Mouse (Mus musculus) kidney, adult 2 months (tissue): ENCODE measurements at regions not wholly inside any gene's neighbourhood (a gene's known extent, or its start where the extent isn't known, plus 50 kb on each side); places are given as distances from the start of the nearest gene placed in this dataset.

Experiments
- CTCF ChIP-seq: fragments of 200-500 bp; conservative IDR thresholded peaks from 2 replicates; pipeline ENCODE4 v1.5.1; 2011; ENCODE audit warnings: low read depth, mild to moderate bottlenecking, control low read depth, low read length, moderate library complexity, mixed read lengths; ENCODE audit not compliant: insufficient read depth, insufficient read length
- POLR2A ChIP-seq: fragments of 200-500 bp; IDR thresholded peaks from one replicate; pipeline ENCODE4 v1.6.1; 2011; ENCODE audit warnings: low read depth, low read length, control low read depth

DNA sequence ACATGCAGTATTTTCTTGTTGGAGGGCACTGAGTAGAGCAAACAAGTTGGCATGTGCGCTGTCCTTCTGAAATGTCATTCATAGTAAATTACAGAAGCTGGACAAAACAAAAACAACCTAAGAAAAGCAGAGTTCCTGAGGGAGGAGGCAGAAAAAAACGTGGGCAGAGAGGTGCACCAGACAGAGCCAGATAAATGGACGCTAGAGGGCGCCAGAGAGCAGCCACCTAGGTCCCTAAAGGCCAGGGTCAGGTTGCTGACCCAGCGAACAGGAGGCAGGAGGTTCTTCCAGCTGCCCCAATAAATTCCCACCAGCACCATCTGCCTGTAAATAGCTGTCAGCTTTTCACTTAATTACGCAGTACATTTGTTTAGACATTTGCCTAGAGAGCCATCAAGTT, 158.6 kb upstream of the Cntnap4 start:
- TF ChIP-seq CTCF (peak; percentile 68), POLR2A (no peak)
